Mouse (Mus musculus) ES-E14 (cell line): Measurements from ENCODE around the gene Pacrg. TPM values are rescaled to one million over a fixed set of nuclear protein-coding genes. Genes with fewer than 3 reads are reported as not detected.

Source experiments
- DNase-seq: peaks from one replicate; pipeline ENCODE4 v3.0.0-alpha.2; 2013; ENCODE audit warnings: low read depth, low spot score
- H3K27ac ChIP-seq: 2 replicates; pipeline ENCODE4 v1.5.1; 2012; ENCODE audit warnings: low read depth, mild to moderate bottlenecking, low read length, moderate library complexity, mixed read lengths; ENCODE audit not compliant: poor library complexity, insufficient read depth, severe bottlenecking
- H3K36me3 ChIP-seq: 2 replicates; pipeline ENCODE4 v1.6.1; 2012; ENCODE audit warnings: mild to moderate bottlenecking, low read length, moderate library complexity, mixed read lengths; ENCODE audit not compliant: control insufficient read depth, poor library complexity, insufficient read depth, severe bottlenecking
- H3K4me1 ChIP-seq, 2 experiments: fragments of 150-350 bp in 1 of 2; sonication (generic) in 1 of 2; 2 replicates each; pipeline ENCODE4 v1.6.1; 2012; ENCODE audit warnings: low read length in 2 of 2, mild to moderate bottlenecking in 1 of 2, mixed read lengths in 1 of 2; ENCODE audit not compliant: control insufficient read depth in 2 of 2, insufficient read depth in 2 of 2, poor library complexity in 1 of 2
- H3K4me3 ChIP-seq, 2 experiments: fragments of 150-350 bp in 1 of 2; sonication (generic) in 1 of 2; 2 replicates each; pipeline ENCODE4 v1.5.1; 2012; ENCODE audit warnings: low read length in 2 of 2, low read depth in 1 of 2, mild to moderate bottlenecking in 1 of 2, mixed read lengths in 1 of 2; ENCODE audit not compliant: insufficient read depth in 1 of 2, poor library complexity in 1 of 2, severe bottlenecking in 1 of 2
- H3K9ac ChIP-seq: 2 replicates; pipeline ENCODE4 v1.6.1; 2012; ENCODE audit warnings: low read depth, mild to moderate bottlenecking, low read length, mixed read lengths; ENCODE audit not compliant: poor library complexity, insufficient read depth, severe bottlenecking
- H3K9me3 ChIP-seq: fragments of 150-350 bp; sonication (generic); 2 replicates; pipeline ENCODE4 v1.6.1; 2012; ENCODE audit warnings: low read depth, mild to moderate bottlenecking, low read length; ENCODE audit not compliant: control insufficient read depth, insufficient read depth
- CHD2 ChIP-seq: IDR thresholded peaks from 2 replicates; pipeline ENCODE4 v1.6.1; 2014; ENCODE audit warnings: mild to moderate bottlenecking, low read depth, low read length, inconsistent platforms
- HCFC1 ChIP-seq: IDR thresholded peaks from 2 replicates; pipeline ENCODE4 v1.6.1; 2012; ENCODE audit warnings: low read length, inconsistent platforms, borderline replicate concordance; ENCODE audit not compliant: insufficient read depth
- MAFK ChIP-seq: IDR thresholded peaks from 2 replicates; pipeline ENCODE4 v1.6.1; 2014; ENCODE audit warnings: mild to moderate bottlenecking, low read depth, low read length, inconsistent platforms; ENCODE audit not compliant: insufficient read depth
- ZC3H11A ChIP-seq: IDR thresholded peaks from 2 replicates; pipeline ENCODE4 v1.6.1; 2012; ENCODE audit warnings: low read depth, mild to moderate bottlenecking, inconsistent platforms, low read length, borderline replicate concordance
- ZNF384 ChIP-seq: IDR thresholded peaks from 2 replicates; pipeline ENCODE4 v1.6.1; 2012; ENCODE audit warnings: low read depth, low read length, inconsistent platforms
- in situ Hi-C, 2 experiments: fragments of 600-800 bp; cut with MboI; formaldehyde crosslinking; loops; one replicate each; pipeline ENCODE4 v1.15.1; 2025; ENCODE audit warnings: low sequenced_read_pairs in 2 of 2, inconsistent platforms in 1 of 2; ENCODE audit not compliant: unreplicated experiment in 2 of 2
- total RNA-seq: library from RNA; depleted of rRNA; stranded (reverse); fragments of 300-350 nt; gene quantifications from 2 replicates; pipeline ENCODE4 v1.2.3, GENCODE M21; 2012

Gene Pacrg
- total RNA-seq, 1 experiment: 0.27 TPM

GRCm38 (mm10) chr17:10440961-10441360 lies 399.1 kb downstream of the Pacrg start:
- DNase-seq: no peak
- in situ Hi-C loops: loop anchor here in 1 of 2 experiments (10.0 kb wide), 1 partner anchor 56 kb away; no protein-coding TSS in a partner anchor
- TF ChIP-seq ZNF384: no peak
- no peak for TF ChIP-seq HCFC1
- no peak for TF ChIP-seq CHD2
- TF ChIP-seq ZC3H11A: no peak
- TF ChIP-seq MAFK: no peak
- Histone ChIP-seq H3K36me3 (no peaks in the 10 kb centered on the region), H3K9me3 (no peaks in the 10 kb centered on the region), H3K27ac (peak overlapping the region; percentile 14; the same call in 1 of the 2 replicates), H3K9ac (no peak overlapping the region; the same call in 1 of the 2 replicates), H3K4me3 (no peak overlapping the region), H3K4me1 (peaks cover 15 to 22% of the 10 kb centered on the region in 2 experiments)

- no peaks in the 10 kb centered on the region for H3K9me3 ChIP-seq
- 0 out of 4 replicates have a peak overlapping the region, but pooled peaks of 1 of the 2 experiments have one; percentile 12 for H3K4me3 ChIP-seq
- TF ChIP-seq CHD2: no peak
- TF ChIP-seq ZC3H11A: no peak
- H3K36me3 ChIP-seq: no peaks in the 10 kb centered on the region
- in situ Hi-C loops: loop anchor here in 1 of 2 experiments (10.0 kb wide), 1 partner anchor 55 kb away; no protein-coding TSS in a partner anchor
- peaks cover 17 to 22% of the 10 kb centered on the region in 2 experiments for H3K4me1 ChIP-seq
- H3K27ac ChIP-seq: peak overlapping the region; percentile 44; the same call in 1 of the 2 replicates
- no peak for DNase-seq
- peak overlapping the region; percentile 36 for H3K9ac ChIP-seq
Measured at GRCm38 (mm10) chr17:10439815-10440214, 400.3 kb downstream of the Pacrg start.

- no peak for TF ChIP-seq ZC3H11A
- TF ChIP-seq HCFC1: no peak
- TF ChIP-seq MAFK: no peak
- no peak for TF ChIP-seq CHD2
- H3K36me3 ChIP-seq: no peaks in the 10 kb centered on the region
- no peaks in the 10 kb centered on the region for H3K9me3 ChIP-seq
- in situ Hi-C loops: no loop called here
- peaks cover 22 to 27% of the 10 kb centered on the region in 2 experiments for H3K4me1 ChIP-seq
- peak overlapping the region in 1 of 2 experiments; percentile 13; a peak in 2 of 4 replicates for H3K4me3 ChIP-seq
- no peak for DNase-seq
- H3K27ac ChIP-seq: peak overlapping the region; percentile 14; the same call in 1 of the 2 replicates
- H3K9ac ChIP-seq: no peak overlapping the region
Measured at GRCm38 (mm10) chr17:10434867-10435266, 405.2 kb downstream of the Pacrg start.

GRCm38 (mm10) chr17:10432525-10433180 lies 407.5 kb downstream of the Pacrg start:
- in situ Hi-C loops: no loop called here

More at GRCm38 (mm10) chr17:10432525-10433180, 407.5 kb downstream of the Pacrg start:
- TF ChIP-seq CHD2: 0 out of 2 replicates have a peak, but pooled peaks have one; percentile 18
- TF ChIP-seq HCFC1: no peak
- no peaks in the 10 kb centered on the region for H3K9me3 ChIP-seq
- peak overlapping the region in 1 of 2 experiments; percentile 1; a peak in 1 of 4 replicates for H3K4me3 ChIP-seq
- no peaks in the 10 kb centered on the region for H3K36me3 ChIP-seq
- peak overlapping the region; percentile 40; the same call in 1 of the 2 replicates for H3K9ac ChIP-seq
- peak overlapping the region; percentile 93 for H3K27ac ChIP-seq
- DNase-seq: peak; percentile 71
- peaks cover 18 to 19% of the 10 kb centered on the region in 2 experiments; a peak in 3 of 4 replicates for H3K4me1 ChIP-seq
